Mouse (Mus musculus) right cerebral cortex, adult 2 months (tissue): ENCODE measurements around the gene Gm10521.
A peak's percentile ranks its signal among the peaks of the same experiment; 100 is the strongest.
"Not testable (repeated sequence)": the region's sequence is repeated elsewhere in the genome, so short reads cannot be mapped to it uniquely, and the experiment has no call there.

ENCODE experiments used
- DNase-seq, 2 experiments: peaks; one replicate each; pipeline ENCODE4 v3.0.0; 2021 to 2022; ENCODE audit warnings: low spot score in 2 of 2

Gene Gm10521

DNA sequence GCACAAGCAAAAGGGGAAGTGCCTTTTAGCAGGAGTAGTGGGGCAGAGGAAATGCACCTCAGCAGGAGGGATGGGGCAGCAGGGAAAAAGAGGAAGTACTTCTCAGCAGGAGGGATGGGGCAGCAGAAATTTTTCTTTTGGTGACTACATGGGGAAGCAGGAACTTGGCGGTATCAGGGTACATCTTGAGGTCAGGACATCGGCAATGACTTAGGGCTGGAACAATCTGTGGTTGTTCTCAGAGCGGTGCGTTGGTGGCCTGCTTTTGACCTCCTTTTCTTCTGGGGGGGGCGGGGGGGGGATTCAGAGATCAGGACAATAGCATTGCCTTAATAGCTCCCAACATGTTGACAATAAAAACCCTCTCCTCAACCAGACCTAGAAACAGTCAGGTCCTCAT is at the start of gene Gm10521:
Gm10521 (plus strand) TSS at position 301 of the 400 bp plus-strand sequence.
- not testable (repeated sequence) for DNase-seq

DNA sequence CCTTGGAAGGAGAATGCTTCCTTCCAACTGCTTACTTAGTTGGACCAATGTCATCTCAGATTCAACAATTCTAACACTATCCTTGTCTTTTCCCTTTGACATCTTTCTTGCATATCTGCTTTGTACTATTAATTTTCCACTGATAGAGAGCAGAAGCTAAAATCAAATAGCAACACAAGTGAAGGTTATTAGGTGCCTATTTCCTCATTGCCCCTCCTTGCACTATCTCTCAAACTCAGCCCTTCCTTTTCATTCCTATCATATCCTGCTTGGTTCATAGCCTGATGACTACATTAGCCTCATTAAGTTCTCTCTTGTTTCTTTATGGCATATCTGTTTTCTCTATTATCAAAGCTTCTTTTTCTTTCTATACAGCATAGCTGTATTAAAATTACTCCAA is 47.3 kb upstream of the Gm10521 start:
- DNase-seq: no peak

DNA sequence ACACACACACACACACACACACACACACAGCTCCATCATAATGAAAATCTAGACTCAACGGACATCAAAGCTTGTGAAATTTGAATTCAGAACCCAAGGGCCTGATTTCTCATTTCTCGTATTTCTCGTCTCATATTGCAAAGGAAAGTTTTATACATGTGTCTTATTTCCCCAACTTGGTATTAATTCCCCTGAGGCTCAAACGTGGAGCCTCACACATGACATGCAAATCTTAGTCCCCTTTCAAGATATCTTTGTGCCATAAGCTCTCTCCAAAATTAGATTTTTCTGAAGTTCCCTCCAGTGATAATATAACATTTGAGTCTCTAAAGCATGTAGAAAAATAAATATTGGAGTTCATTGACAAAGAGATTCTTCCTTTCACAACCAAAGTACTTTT is 46.7 kb upstream of the Gm10521 start:
- DNase-seq: no peak

DNA sequence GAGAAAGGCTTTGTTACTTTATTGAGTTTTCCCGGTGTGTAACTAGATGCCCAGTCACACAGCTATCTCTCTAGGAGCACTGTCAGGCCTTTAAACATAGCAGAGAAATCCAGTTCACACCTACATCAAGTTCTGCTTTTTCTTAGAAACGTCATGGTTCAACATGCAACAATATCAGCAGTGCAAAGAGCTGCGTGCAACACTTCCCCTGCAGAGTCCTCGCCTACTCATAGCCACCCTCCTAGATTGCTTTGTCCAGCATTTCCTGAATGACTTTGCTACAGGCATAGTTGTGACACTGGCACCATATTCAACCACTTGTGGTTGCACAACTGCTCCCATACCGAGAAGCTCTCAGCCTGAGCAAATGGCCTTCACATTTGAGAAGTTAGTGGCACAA is 46.0 kb upstream of the Gm10521 start:
- peak in 1 of 2 experiments; percentile 6 for DNase-seq

GRCm38 (mm10) chr1:171865467-171865866 is 30.0 kb upstream of the Gm10521 start:
- no peak for DNase-seq

DNA sequence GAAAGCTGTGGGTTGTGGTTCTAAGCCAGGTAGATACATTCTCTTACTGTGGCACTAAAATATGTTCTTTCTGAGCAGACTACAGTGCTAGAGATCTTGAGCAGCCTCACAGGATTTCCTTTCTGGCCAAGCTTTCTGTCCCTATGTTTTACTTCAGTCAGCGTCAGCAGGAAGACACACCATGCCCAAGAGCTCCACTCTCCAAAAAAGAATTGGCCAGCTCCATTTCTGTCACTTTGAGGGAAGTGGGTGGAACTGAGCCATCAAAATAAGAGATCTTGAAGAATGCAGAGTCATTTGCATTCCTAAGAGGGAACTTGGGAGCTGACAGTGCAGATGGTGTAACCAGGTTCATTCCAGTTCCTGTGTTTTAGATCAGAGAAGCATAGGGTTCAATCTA is 8.5 kb upstream of the Gm10521 start:
- DNase-seq: peak; percentile 3 to 11

DNA sequence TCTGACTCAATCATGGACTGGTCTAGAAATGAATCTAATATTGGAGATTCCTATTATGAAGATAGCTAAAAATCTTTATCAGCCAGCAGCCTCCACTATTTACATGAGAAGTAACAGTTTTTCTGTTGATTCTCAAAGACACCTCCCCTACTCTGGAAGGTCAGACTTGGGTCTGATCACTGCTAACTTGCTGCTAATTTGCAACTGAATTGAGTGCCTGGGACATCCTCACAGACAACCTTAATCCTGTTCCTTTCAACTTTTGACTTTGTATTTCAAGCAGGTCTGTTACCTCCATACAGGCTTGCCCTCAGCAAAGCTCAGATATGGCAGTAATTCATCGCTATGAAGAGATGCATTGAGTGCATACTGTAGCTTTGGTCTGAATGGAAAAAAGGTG is 8.5 kb downstream of the Gm10521 start:
- no peak for DNase-seq

- DNase-seq: no peak
Observed at GRCm38 (mm10) chr1:171915638-171916458, 20.4 kb downstream of the Gm10521 start.

DNA sequence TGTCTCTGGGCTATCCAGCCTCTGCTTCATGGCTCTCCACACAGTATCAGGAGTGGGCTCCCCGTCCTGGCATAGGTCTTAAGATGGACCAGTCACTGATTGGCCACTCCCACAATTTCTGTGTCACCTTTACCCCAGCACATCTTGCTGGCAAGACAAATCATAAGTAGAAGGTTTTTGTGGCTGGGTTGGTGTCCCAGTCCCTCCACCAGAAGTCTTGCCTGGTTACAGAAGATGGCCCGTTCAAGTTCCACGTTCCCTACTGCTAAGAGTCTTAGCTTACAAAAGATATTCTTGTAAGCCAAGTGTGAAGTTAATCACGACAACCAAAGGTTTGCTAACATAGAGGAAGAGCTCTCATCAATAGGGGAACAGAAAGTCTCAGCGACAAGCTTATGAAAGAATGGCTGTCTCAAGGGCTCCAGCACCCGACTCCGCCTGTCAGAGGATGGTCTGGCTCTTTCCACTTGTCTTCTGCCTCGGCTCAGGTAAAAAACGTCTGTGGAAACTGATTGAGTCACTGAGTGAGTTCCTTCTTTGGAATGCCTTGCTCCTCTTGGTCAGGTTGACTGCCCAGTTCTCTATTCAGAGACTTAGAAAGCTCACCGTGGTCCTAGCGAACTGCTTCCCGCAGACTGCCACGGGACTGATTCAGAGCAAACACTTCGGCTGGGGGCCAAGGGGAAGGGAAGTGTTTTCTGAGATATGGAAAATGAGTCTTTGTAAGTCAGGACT is 22.0 kb downstream of the Gm10521 start, which contains the start of gene Slamf6:
Slamf6 (plus strand) TSS at position 211 of the 735 bp plus-strand sequence.
- no peak for DNase-seq

GRCm38 (mm10) chr1:171918136-171918920 is 22.9 kb downstream of the Gm10521 start:
- DNase-seq: no peak

DNA sequence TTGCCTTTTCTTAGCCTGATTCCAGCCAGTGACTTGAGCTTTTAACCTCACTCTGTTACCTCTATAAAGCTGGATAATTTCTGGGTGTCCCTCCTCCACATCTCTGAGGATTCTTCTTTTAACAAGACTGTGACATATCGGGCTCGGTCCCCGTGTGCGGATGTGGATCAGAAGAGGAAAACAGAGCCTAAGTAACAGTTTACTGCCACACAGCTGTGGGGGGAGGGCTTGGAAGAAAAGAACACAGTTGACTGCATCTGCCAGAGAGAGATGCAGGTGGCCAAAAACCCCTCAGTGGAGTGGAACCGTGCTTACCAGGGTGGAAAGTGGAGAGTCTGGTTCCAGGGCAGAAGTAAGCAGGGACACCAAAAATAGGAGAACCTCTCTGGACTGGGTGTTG is 23.7 kb downstream of the Gm10521 start:
- DNase-seq: no peak

DNA sequence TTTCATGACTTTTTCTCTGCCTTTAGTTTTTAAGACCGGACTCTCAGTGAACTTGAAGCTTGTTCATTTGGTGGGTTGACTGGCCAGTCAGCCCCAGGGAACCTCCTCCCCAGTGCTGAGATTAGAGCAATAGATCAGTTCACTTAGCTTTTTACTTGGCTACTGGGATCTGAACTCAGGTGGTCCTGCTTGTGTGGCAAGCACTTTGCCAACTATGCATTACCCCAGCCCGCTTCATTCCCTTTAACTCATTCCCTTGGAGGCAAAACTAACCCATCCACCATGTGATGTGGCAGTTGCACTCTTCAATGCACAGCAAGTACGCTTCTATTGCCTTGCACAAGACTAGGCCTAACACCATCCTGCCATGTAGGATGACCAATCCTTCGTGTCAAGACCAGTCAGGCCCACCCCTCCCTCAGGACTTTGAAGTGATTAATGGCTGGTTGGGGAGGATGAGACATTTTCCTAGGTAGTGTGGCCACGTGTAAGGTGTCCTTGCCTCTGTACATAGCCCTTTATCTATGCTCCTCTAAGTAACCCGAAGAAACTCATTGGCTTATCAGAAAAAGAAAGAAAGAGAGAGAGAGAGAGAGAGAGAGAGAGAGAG is 24.5 kb downstream of the Gm10521 start:
- DNase-seq: no peak

DNA sequence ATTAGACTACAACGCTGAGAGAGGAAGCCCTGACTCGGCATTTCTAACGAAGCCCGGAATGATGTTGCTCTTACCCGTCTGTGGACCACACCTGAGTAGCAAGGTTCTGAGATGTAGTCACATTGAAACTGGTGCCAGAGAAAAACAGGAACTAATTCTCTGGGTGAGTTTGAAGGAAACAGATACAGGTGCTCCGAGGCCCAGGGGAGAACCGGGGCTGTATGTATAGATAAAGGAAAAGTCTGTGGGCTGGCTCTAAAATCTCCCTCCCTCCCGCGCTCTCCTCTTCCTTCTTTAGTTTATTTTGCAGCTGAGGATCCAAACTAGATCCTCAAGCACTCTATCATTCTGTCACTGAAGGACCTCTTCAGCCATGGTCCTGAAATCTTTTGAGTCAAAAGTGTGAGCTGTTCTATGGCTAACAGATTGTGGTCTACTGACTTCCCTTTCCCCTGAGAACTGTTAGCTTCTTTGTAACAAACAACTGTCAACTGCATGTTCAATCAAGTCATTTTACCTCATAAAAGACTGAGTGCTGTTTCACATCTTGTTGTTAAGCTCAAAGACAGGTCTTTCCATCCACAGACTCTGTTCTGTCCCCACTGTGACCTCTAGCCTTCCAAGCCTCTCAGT is 25.6 kb downstream of the Gm10521 start:
- no peak for DNase-seq

DNA sequence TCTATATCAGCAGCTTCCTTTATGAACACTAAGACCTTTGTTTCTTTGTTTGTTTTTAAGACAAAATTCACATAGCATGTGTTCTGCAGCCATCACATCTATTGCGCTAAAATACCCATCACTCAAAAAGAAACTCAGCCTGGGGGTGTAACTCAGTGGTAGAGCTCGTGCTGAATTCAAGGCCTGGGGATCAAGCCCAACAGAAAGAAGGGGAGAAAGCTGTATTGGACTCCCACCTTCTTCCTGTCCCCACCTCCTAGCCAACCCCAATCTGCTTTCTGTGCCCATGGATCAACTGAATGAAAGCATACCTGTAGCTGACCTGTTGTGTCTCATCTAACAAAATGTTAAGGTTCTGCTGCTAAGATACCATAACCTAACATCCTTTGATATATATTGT is 26.2 kb downstream of the Gm10521 start:
- no peak for DNase-seq

- no peak for DNase-seq
Observed at GRCm38 (mm10) chr1:171922844-171923243, 27.4 kb downstream of the Gm10521 start.

GRCm38 (mm10) chr1:171924900-171925299 is 29.4 kb downstream of the Gm10521 start:
- no peak for DNase-seq

DNA sequence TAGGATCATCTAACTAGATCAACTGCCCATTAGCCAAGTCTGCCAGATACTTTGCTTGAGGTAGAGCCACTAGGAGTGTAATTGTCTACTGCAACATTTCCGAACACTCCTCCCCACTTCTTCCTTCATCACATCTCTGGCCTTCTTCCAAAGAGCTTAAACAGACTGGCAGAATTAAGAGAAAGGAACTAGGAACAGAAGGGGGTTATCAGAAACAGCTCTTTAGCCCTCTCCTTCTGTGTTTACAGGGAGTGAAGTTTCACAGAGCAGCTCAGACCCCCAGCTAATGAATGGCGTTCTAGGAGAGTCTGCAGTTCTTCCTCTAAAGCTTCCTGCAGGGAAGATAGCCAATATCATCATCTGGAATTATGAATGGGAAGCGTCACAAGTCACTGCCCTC is 38.4 kb downstream of the Gm10521 start:
- no peak for DNase-seq

- peak; percentile 12 to 15 for DNase-seq
Observed at GRCm38 (mm10) chr1:171938952-171939948, 43.8 kb downstream of the Gm10521 start.

- no peak for DNase-seq
Observed at GRCm38 (mm10) chr1:171940626-171941025, 45.2 kb downstream of the Gm10521 start.

DNA sequence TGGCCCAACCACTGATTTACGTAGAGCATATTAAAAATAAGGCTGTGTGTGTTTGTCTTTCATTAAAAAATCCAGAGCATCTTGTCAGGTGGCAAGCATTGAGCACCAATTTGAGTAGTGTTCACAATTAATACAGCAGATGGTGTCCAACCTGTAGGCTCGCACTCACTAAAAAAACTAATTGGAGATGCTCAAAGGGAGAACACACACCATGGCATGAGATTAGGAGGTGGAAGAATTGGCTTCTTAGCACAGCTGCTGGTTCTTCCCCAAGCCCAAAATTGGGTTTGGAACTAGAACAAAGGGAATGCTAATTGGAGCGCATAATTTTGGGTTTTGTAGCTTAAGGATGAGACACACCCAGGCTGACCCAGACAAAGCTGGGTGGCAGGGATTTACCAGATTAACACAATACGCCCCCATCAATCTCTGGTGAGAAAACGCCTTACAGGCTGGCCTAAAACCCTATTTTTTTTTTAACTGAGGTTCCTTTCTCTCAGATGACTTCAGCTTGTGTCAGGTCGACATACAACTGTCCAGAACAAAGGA is 51.1 kb downstream of the Gm10521 start:
- no peak for DNase-seq
